Mouse (Mus musculus) lung, embryonic 15.5 days (tissue): ENCODE measurements around the gene Mtmr10. TPM values are rescaled to one million over a fixed set of nuclear protein-coding genes. Genes with fewer than 3 reads are reported as not detected.

ENCODE experiments used
- ATAC-seq: fragments of 200-750 bp; cut with Nextera tagmentation; 2 replicates; pipeline ENCODE4 v1.8.0; 2017; ENCODE audit warnings: moderate number of reproducible peaks, borderline replicate concordance; ENCODE audit not compliant: low FRiP score, low TSS enrichment; ENCODE audit errors: extremely low read depth
- H3K27ac ChIP-seq: fragments of 300-500 bp; sonication (generic); 2 replicates; pipeline ENCODE4 v1.5.1; 2015; ENCODE audit warnings: moderate library complexity, mild to moderate bottlenecking, inconsistent platforms
- H3K27me3 ChIP-seq: fragments of 300-500 bp; sonication (generic); 2 replicates; pipeline ENCODE4 v1.6.1; 2015; ENCODE audit warnings: inconsistent platforms
- H3K36me3 ChIP-seq: fragments of 300-500 bp; sonication (generic); 2 replicates; pipeline ENCODE4 v1.6.1; 2015; ENCODE audit warnings: inconsistent platforms
- H3K4me1 ChIP-seq: fragments of 300-500 bp; sonication (generic); 2 replicates; pipeline ENCODE4 v1.6.1; 2015; ENCODE audit warnings: inconsistent platforms
- H3K4me2 ChIP-seq: fragments of 300-500 bp; sonication (generic); 2 replicates; pipeline ENCODE4 v1.6.1; 2015; ENCODE audit warnings: inconsistent platforms, mild to moderate bottlenecking, moderate library complexity
- H3K4me3 ChIP-seq: fragments of 300-500 bp; sonication (generic); 2 replicates; pipeline ENCODE4 v1.5.1; 2015; ENCODE audit warnings: mild to moderate bottlenecking, inconsistent platforms
- H3K9ac ChIP-seq: fragments of 300-500 bp; sonication (generic); 2 replicates; pipeline ENCODE4 v1.6.1; 2015; ENCODE audit warnings: inconsistent platforms
- H3K9me3 ChIP-seq: fragments of 300-500 bp; sonication (generic); 2 replicates; pipeline ENCODE4 v1.6.1; 2016; ENCODE audit warnings: inconsistent platforms
- WGBS: fragments of 180-500 bp; shearing (Covaris S2); methylation state at CpG from one replicate; pipeline ENCODE4 v1.1.7; 2015; 5-methylcytosine and 5-hydroxymethylcytosine counted together
- polyA plus RNA-seq: library from polyadenylated mRNA; unstranded; fragments of >200 nt; fragmentation: Nextera tagmentation; extraction: Ambion mirVana; gene quantifications from 2 replicates; pipeline ENCODE4 v1.2.1, GENCODE M21; 2015

The Mtmr10 gene
- polyA plus RNA-seq, 1 experiment from 2014 or later = 9.8 TPM

- Histone ChIP-seq H3K27ac (no peak overlapping the region), H3K4me2 (no peak overlapping the region), H3K4me1 (no peaks in the 10 kb centered on the region), H3K9me3 (no peaks in the 10 kb centered on the region), H3K36me3 (peaks cover 31% of the 10 kb centered on the region), H3K9ac (no peak overlapping the region), H3K27me3 (no peaks in the 10 kb centered on the region), H3K4me3 (no peak overlapping the region)
- WGBS = 85% methylated on average over 5 of the region's 5 CpGs
- ATAC-seq = no peak
These were observed 69.2 kb downstream of the Mtmr10 start for GRCm38 (mm10) chr7:64356661-64357060.

GRCm38 (mm10) chr7:64357405-64357804 lies 70.0 kb downstream of the Mtmr10 start:
- H3K9ac ChIP-seq = no peak overlapping the region
- 89% methylated on average over 9 of the region's 9 CpGs for WGBS
- H3K36me3 ChIP-seq = peaks cover 36% of the 10 kb centered on the region
- no peaks in the 10 kb centered on the region for H3K4me1 ChIP-seq
- no peak overlapping the region for H3K4me3 ChIP-seq
- H3K27me3 ChIP-seq = no peaks in the 10 kb centered on the region
- no peak for ATAC-seq
- H3K27ac ChIP-seq = no peak overlapping the region
- H3K4me2 ChIP-seq = no peak overlapping the region
- no peaks in the 10 kb centered on the region for H3K9me3 ChIP-seq

GRCm38 (mm10) chr7:64358666-64359065 lies 71.2 kb downstream of the Mtmr10 start:
- Histone ChIP-seq H3K4me3 (no peak overlapping the region), H3K4me1 (no peaks in the 10 kb centered on the region), H3K27me3 (no peaks in the 10 kb centered on the region), H3K9me3 (no peaks in the 10 kb centered on the region), H3K4me2 (no peak overlapping the region), H3K9ac (no peak overlapping the region), H3K36me3 (peaks cover 36% of the 10 kb centered on the region), H3K27ac (no peak overlapping the region)
- WGBS = 71% methylated on average over 6 of the region's 6 CpGs
- no peak for ATAC-seq

GRCm38 (mm10) chr7:64359943-64360585 lies 72.6 kb downstream of the Mtmr10 start:
- Histone ChIP-seq H3K36me3 (peaks cover 45% of the 10 kb centered on the region), H3K9ac (no peak overlapping the region), H3K4me2 (no peak overlapping the region), H3K27ac (no peak overlapping the region), H3K4me1 (no peaks in the 10 kb centered on the region), H3K27me3 (no peaks in the 10 kb centered on the region), H3K9me3 (no peaks in the 10 kb centered on the region), H3K4me3 (no peak overlapping the region)
- no peak; the same call in 1 of the 2 replicates for ATAC-seq
- WGBS = 82% methylated on average over 20 of the region's 20 CpGs

- ATAC-seq = no peak
- Histone ChIP-seq H3K27ac (no peak overlapping the region), H3K9me3 (no peaks in the 10 kb centered on the region), H3K27me3 (no peaks in the 10 kb centered on the region), H3K4me1 (no peaks in the 10 kb centered on the region), H3K9ac (no peak overlapping the region), H3K36me3 (peaks cover 46% of the 10 kb centered on the region), H3K4me3 (no peak overlapping the region), H3K4me2 (no peak overlapping the region)
- 65% methylated on average over 3 of the region's 3 CpGs for WGBS
These were observed 73.1 kb downstream of the Mtmr10 start for GRCm38 (mm10) chr7:64360586-64360945.

- Histone ChIP-seq H3K27ac (no peak overlapping the region), H3K9me3 (no peaks in the 10 kb centered on the region), H3K4me1 (no peaks in the 10 kb centered on the region), H3K36me3 (peaks cover 56% of the 10 kb centered on the region), H3K4me2 (no peak overlapping the region), H3K9ac (no peak overlapping the region), H3K27me3 (no peaks in the 10 kb centered on the region), H3K4me3 (no peak overlapping the region)
- no peak for ATAC-seq
- 73% methylated on average over 5 of the region's 5 CpGs for WGBS
These were observed 78.4 kb downstream of the Mtmr10 start for GRCm38 (mm10) chr7:64365863-64366262.

GRCm38 (mm10) chr7:64369841-64370240 lies 82.4 kb downstream of the Mtmr10 start:
- Histone ChIP-seq H3K9ac (no peak overlapping the region), H3K36me3 (peaks cover 28% of the 10 kb centered on the region; the same call in 1 of the 2 replicates), H3K4me1 (peaks cover 14% of the 10 kb centered on the region), H3K4me2 (no peak overlapping the region), H3K27ac (no peak overlapping the region), H3K4me3 (no peak overlapping the region), H3K9me3 (no peaks in the 10 kb centered on the region), H3K27me3 (no peaks in the 10 kb centered on the region)
- no peak for ATAC-seq
- WGBS = 81% methylated on average over 6 of the region's 6 CpGs

GRCm38 (mm10) chr7:64371940-64372878 lies 84.8 kb downstream of the Mtmr10 start:
- no peaks in the 10 kb centered on the region for H3K9me3 ChIP-seq
- peaks cover 29% of the 10 kb centered on the region for H3K36me3 ChIP-seq
- 85% methylated on average over 23 of the region's 23 CpGs for WGBS
- no peak overlapping the region for H3K9ac ChIP-seq
- no peaks in the 10 kb centered on the region for H3K27me3 ChIP-seq
- H3K4me1 ChIP-seq = peaks cover 14% of the 10 kb centered on the region
- H3K4me2 ChIP-seq = no peak overlapping the region
- no peak overlapping the region for H3K4me3 ChIP-seq
- no peak for ATAC-seq
- no peak overlapping the region for H3K27ac ChIP-seq

GRCm38 (mm10) chr7:64373147-64373829 lies 85.8 kb downstream of the Mtmr10 start:
- peak overlapping the region; percentile 98 for H3K27ac ChIP-seq
- H3K36me3 ChIP-seq = peaks cover 33% of the 10 kb centered on the region
- 7% methylated on average over 18 of the region's 18 CpGs for WGBS
- ATAC-seq = no peak
- H3K9ac ChIP-seq = peak overlapping the region; percentile 73
- peaks cover 14% of the 10 kb centered on the region for H3K4me1 ChIP-seq
- peak overlapping the region; percentile 74 for H3K4me3 ChIP-seq
- no peaks in the 10 kb centered on the region for H3K9me3 ChIP-seq
- no peaks in the 10 kb centered on the region for H3K27me3 ChIP-seq
- H3K4me2 ChIP-seq = peak overlapping the region; percentile 67

GRCm38 (mm10) chr7:64373830-64374562 lies 86.5 kb downstream of the Mtmr10 start, which contains the start of gene Fan1:
Fan1 (minus strand) TSS chr7:64374095.
- Histone ChIP-seq H3K4me3 (peak within 1 kb of the TSS; percentile 74), H3K36me3 (peaks cover 36% of the 10 kb centered on the region), H3K4me2 (peak within 1 kb of the TSS; percentile 67), H3K27me3 (no peaks in the 10 kb centered on the region), H3K27ac (peak within 1 kb of the TSS; percentile 98), H3K4me1 (peaks cover 14% of the 10 kb centered on the region), H3K9me3 (no peaks in the 10 kb centered on the region), H3K9ac (peak within 1 kb of the TSS; percentile 73)
- ATAC-seq = peak; percentile 96
- 3% methylated on average over 27 of the region's 27 CpGs for WGBS
